Mouse (Mus musculus) CH12.LX (cell line): Measurements from ENCODE around the gene Plod3.

Experiments used
- CHD1 ChIP-seq: IDR thresholded peaks from 2 replicates; pipeline ENCODE4 v1.6.1; 2012; ENCODE audit warnings: low read depth, low read length, improper control_type of control experiment, inconsistent platforms
- CTCF ChIP-seq, 2 experiments: IDR thresholded peaks in 1 of 2; conservative IDR thresholded peaks in 1 of 2; 2 replicates each; pipeline ENCODE4 v1.5.1; 2011 to 2012; ENCODE audit warnings: low read depth in 2 of 2, low read length in 2 of 2, improper control_type of control experiment in 1 of 2, inconsistent platforms in 1 of 2, mild to moderate bottlenecking in 1 of 2, moderate library complexity in 1 of 2
- E2F4 ChIP-seq: IDR thresholded peaks from 2 replicates; pipeline ENCODE4 v1.6.1; 2011; ENCODE audit warnings: low read depth, low read length, improper control_type of control experiment; ENCODE audit not compliant: insufficient replicate concordance
- EP300 ChIP-seq: IDR thresholded peaks from 2 replicates; pipeline ENCODE4 v1.6.1; 2011; ENCODE audit warnings: low read length, improper control_type of control experiment
- ETS1 ChIP-seq: conservative IDR thresholded peaks from 2 replicates; pipeline ENCODE4 v1.6.1; 2012; ENCODE audit warnings: low read depth, mild to moderate bottlenecking, inconsistent platforms, low read length, improper control_type of control experiment, moderate library complexity
- GABPA ChIP-seq: IDR thresholded peaks from 2 replicates; pipeline ENCODE4 v1.6.1; 2012; ENCODE audit warnings: low read depth, low read length, improper control_type of control experiment, inconsistent platforms; ENCODE audit not compliant: insufficient replicate concordance

DNA sequence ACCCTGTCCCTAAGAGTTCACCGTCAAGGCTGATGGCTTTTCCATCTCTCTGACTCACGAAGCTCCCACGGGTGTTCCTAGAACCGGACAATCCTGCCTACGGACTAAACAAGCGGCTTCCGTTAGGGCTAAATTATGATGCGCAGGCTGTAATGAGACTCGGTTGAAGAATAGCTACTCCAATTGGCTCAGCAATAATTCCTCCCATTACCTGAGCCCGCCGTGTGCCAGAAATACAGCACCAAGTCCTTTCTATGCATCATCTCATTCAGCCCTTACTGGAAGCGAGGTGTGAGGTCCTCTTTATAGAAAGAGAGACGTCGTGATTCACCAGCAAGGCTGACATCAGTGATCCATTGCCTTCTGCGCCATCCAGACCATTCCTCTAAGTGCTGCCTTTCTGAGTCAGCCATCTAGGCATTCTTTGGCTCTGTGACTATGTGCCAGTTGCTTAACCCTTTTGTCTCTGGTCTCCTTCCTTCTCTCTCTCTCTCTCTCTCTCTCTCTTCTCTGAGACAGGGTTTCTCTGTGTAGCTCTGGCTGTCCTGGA, 25.7 kb downstream of the Plod3 start:
- TF ChIP-seq CHD1 (no peak), E2F4 (no peak), CTCF (conservative IDR thresholded peaks at IDR 0.05 in 1 of 2, IDR thresholded peaks at IDR 0.05 in 1 of 2; ENCODE audit: low read depth in 2 of 2, low read length in 2 of 2) (no peak), ETS1 (no peak), GABPA (no peak), EP300 (no peak)
